In the genomic region with DNA sequence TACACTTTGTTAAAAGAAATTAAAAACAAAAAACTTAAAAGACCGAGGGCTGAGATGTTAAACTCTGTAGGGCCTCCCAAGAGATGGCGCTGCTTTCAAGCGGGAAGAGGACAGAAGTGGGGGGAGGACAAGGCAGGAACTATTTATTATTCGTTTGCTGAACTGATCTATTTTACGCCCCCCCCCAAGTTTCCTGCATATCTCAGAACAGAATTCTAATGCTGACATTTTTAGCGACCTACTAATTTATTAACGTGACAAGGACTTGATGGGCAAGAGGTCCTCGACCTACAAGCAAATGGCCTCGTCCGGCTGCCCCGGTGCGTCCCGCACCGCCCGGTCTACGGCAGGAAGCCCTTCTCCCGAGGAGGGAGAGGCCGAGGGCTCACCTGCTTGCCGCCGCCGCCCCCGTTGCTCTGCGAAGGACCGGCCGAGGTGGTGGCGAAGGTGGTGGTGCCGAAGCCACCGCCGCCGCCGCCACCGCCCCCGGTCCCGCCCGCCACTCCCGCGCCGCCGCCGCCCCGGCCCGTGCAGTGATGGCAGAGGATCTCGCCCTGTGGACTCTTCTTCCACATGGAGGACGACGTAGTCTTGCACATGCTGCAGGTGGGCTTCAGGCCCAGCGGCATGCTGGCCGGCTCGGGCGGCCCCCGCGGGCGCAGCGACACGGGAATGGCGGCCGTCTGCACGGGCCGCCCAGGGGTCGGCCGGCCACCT, we compare ENCODE assay signal across 7 mouse cellular contexts. TPM values are rescaled to one million over a fixed set of nuclear protein-coding genes. Genes with fewer than 3 reads are reported as not detected.
A peak's percentile ranks its signal among the peaks of the same experiment; 100 is the strongest.
DNase-seq lines count a peak whose midpoint lies in the region; ATAC-seq lines count a peak whose summit lies in the region.

No protein-coding gene starts in this region.

- H3K9ac ChIP-seq in forebrain, embryonic 12.5 days, result peak overlapping the region; percentile 89

- no peaks in the 10 kb centered on the region for H3K27me3 ChIP-seq in forebrain, embryonic 12.5 days
- no peaks in the 10 kb centered on the region for H3K27me3 ChIP-seq in hindbrain, embryonic 10.5 days (ENCODE audit: insufficient read depth, poor library complexity, severe bottlenecking)

- ATAC-seq in forebrain, embryonic 12.5 days (ENCODE audit: low FRiP score), result peak; percentile 76

- under 1% methylated on average over 60 of the region's 60 CpGs for WGBS in forebrain, embryonic 12.5 days
- under 1% methylated on average over 59 of the region's 60 CpGs for WGBS in hindbrain, embryonic 10.5 days

- DNase-seq in NIH3T3 (ENCODE audit: low read depth), result peak; percentile 82
- peak; percentile 64 for DNase-seq in c-Kit-positive CD71-positive TER-119-positive erythroid progenitor cells, embryonic 14.5 days (ENCODE audit: low spot score)
- DNase-seq in hindbrain, embryonic 10.5 days (ENCODE audit: low spot score), result no peak
- peak; percentile 26 to 36 for DNase-seq in layer of hippocampus, postnatal 36 days
- DNase-seq in lung, postnatal 4 days, result peak; percentile 27 to 66
- peak; percentile 67 for DNase-seq in right cerebral cortex, adult 18-20 months

- H3K4me1 ChIP-seq in forebrain, embryonic 12.5 days, result peaks cover 10% of the 10 kb centered on the region
- peaks cover 14% of the 10 kb centered on the region for H3K4me1 ChIP-seq in hindbrain, embryonic 10.5 days (replicated peaks)

- peaks cover 22% of the 10 kb centered on the region for H3K36me3 ChIP-seq in forebrain, embryonic 12.5 days (replicated peaks)
- peaks cover 33% of the 10 kb centered on the region for H3K36me3 ChIP-seq in hindbrain, embryonic 10.5 days

- H3K4me2 ChIP-seq in forebrain, embryonic 12.5 days, result peak overlapping the region; percentile 63

- peak overlapping the region; percentile 93 for H3K27ac ChIP-seq in forebrain, embryonic 12.5 days
- peak overlapping the region; percentile 95 for H3K27ac ChIP-seq in hindbrain, embryonic 10.5 days

- H3K4me3 ChIP-seq in forebrain, embryonic 12.5 days (replicated peaks), result peak overlapping the region; percentile 97
- peak overlapping the region; percentile 91 for H3K4me3 ChIP-seq in hindbrain, embryonic 10.5 days

- no peaks in the 10 kb centered on the region for H3K9me3 ChIP-seq in forebrain, embryonic 12.5 days
- 0 out of 2 replicates have a peak, but pooled peaks cover 5% of the 10 kb centered on the region for H3K9me3 ChIP-seq in hindbrain, embryonic 10.5 days

RNA-seq across cellular contexts. Expression of a gene that starts 3.8 kb away (rescaled TPM):
- polyA plus RNA-seq in forebrain, embryonic 12.5 days (2016; fragmentation: Nextera tagmentation; extraction: Ambion mirVana), result not detected in 2 replicates
- not detected in 2 replicates for polyA plus RNA-seq in hindbrain, embryonic 10.5 days (2016; fragmentation: Nextera tagmentation; extraction: Ambion mirVana)
- total RNA-seq in layer of hippocampus, postnatal 36 days (2021), result not detected

RNA-seq across cellular contexts. Expression of a gene that starts 9.8 kb away (rescaled TPM):
- 73.5 and 76.0 TPM in 2 replicates for polyA plus RNA-seq in forebrain, embryonic 12.5 days (2016; fragmentation: Nextera tagmentation; extraction: Ambion mirVana)
- 76.4 and 78.7 TPM in 2 replicates for polyA plus RNA-seq in hindbrain, embryonic 10.5 days (2016; fragmentation: Nextera tagmentation; extraction: Ambion mirVana)
- total RNA-seq in layer of hippocampus, postnatal 36 days (2021), result 100 to 1,000 TPM; 101 TPM

RNA-seq across cellular contexts. Expression of a gene that starts 50.8 kb away (rescaled TPM):
- 14.3 and 15.3 TPM in 2 replicates for polyA plus RNA-seq in forebrain, embryonic 12.5 days (2016; fragmentation: Nextera tagmentation; extraction: Ambion mirVana)
- polyA plus RNA-seq in hindbrain, embryonic 10.5 days (2016; fragmentation: Nextera tagmentation; extraction: Ambion mirVana), result 11.1 and 14.3 TPM in 2 replicates
- total RNA-seq in layer of hippocampus, postnatal 36 days (2021), result 10 to 100 TPM; 11.8 to 13.9 TPM

RNA-seq across cellular contexts. Expression of a gene that starts 51.3 kb away (rescaled TPM):
- 21.8 and 22.4 TPM in 2 replicates for polyA plus RNA-seq in forebrain, embryonic 12.5 days (2016; fragmentation: Nextera tagmentation; extraction: Ambion mirVana)
- 16.9 and 17.2 TPM in 2 replicates for polyA plus RNA-seq in hindbrain, embryonic 10.5 days (2016; fragmentation: Nextera tagmentation; extraction: Ambion mirVana)
- total RNA-seq in layer of hippocampus, postnatal 36 days (2021), result 10 to 100 TPM; 25.1 to 34.8 TPM
